19 mouse cellular contexts compared by ENCODE assay signal in genomic region chr6:12080423-12080822, GRCm38 (mm10).
DNase-seq lines count a peak whose midpoint lies in the region; ATAC-seq and TF ChIP-seq lines count a peak whose summit lies in the region.
"Had no signal": no experiment of that assay in that cellular context is flagged by ENCODE, and none has a peak within 500 bp of the region (broad histone marks: within the 10 kb centered on the region; RNA-seq: fewer than 3 reads in every experiment).

No protein-coding gene starts in this region.

- TF ChIP-seq CTCF in liver, postnatal 0 days (IDR thresholded peaks at IDR 0.05; ENCODE audit: low read depth), result no peak
- TF ChIP-seq CTCF in lung, postnatal 0 days (IDR thresholded peaks at IDR 0.05), result no peak

- 45% methylated on average over 5 of the region's 5 CpGs for WGBS in liver, postnatal 0 days (ENCODE audit: insufficient replicate concordance)
- WGBS in lung, postnatal 0 days, result 72% methylated on average over 5 of the region's 5 CpGs

- no peaks in the 10 kb centered on the region for H3K27me3 ChIP-seq in liver, postnatal 0 days (ENCODE audit: insufficient read depth, low read length)
- H3K27me3 ChIP-seq in lung, postnatal 0 days (replicated peaks; ENCODE audit: insufficient read depth, low read length), result no peaks in the 10 kb centered on the region
- H3K27me3 ChIP-seq: forebrain, embryonic 13.5 days; heart, embryonic 13.5 days; hindbrain, embryonic 15.5 days had no signal

- no peaks in the 10 kb centered on the region for H3K36me3 ChIP-seq in liver, postnatal 0 days (replicated peaks; ENCODE audit: insufficient read depth, low read length)
- H3K36me3 ChIP-seq in lung, postnatal 0 days (ENCODE audit: insufficient read depth, low read length), result no peaks in the 10 kb centered on the region
- H3K36me3 ChIP-seq: hindbrain, embryonic 15.5 days had no signal

- no peaks in the 10 kb centered on the region for H3K4me1 ChIP-seq in liver, postnatal 0 days (ENCODE audit: insufficient read depth)
- H3K4me1 ChIP-seq in lung, postnatal 0 days (ENCODE audit: insufficient read depth, low read depth, low read length), result no peaks in the 10 kb centered on the region
- H3K4me1 ChIP-seq: embryonic facial prominence, embryonic 10.5 days had no signal

- TF ChIP-seq EP300 in liver, postnatal 0 days (IDR thresholded peaks at IDR 0.05; ENCODE audit: low read depth), result no peak
- TF ChIP-seq EP300 in lung, postnatal 0 days (IDR thresholded peaks at IDR 0.05), result no peak

- H3K9me3 ChIP-seq in liver, postnatal 0 days (ENCODE audit: low read length), result no peaks in the 10 kb centered on the region
- no peaks in the 10 kb centered on the region for H3K9me3 ChIP-seq in lung, postnatal 0 days (ENCODE audit: low read length)
- H3K9me3 ChIP-seq: embryonic facial prominence, embryonic 10.5 days; forebrain, embryonic 13.5 days; G1E; heart, embryonic 13.5 days; hindbrain, embryonic 15.5 days had no signal

- peak; percentile 72 for ATAC-seq in activated CD4-positive, CD25-positive, alpha-beta regulatory T cell, adult 4 months
- ATAC-seq in megakaryocyte-erythroid progenitor cell, adult 5-6 weeks (replicated peaks; ENCODE audit: low FRiP score, low TSS enrichment, poor library complexity, severe bottlenecking), result peak; percentile 34
- no peak for ATAC-seq in liver, postnatal 0 days
- ATAC-seq in lung, postnatal 0 days, result no peak
- ATAC-seq: forebrain, embryonic 13.5 days had no signal

- no peak overlapping the region for H3K27ac ChIP-seq in liver, postnatal 0 days (ENCODE audit: low read depth)
- no peak overlapping the region for H3K27ac ChIP-seq in lung, postnatal 0 days (ENCODE audit: low read length)
- H3K27ac ChIP-seq: embryonic facial prominence, embryonic 10.5 days; forebrain, embryonic 13.5 days; heart, embryonic 13.5 days; hindbrain, embryonic 15.5 days had no signal

- no peak overlapping the region for H3K4me2 ChIP-seq in liver, postnatal 0 days (ENCODE audit: low read depth, low read length)
- H3K4me2 ChIP-seq in lung, postnatal 0 days (replicated peaks; ENCODE audit: low read depth, low read length), result no peak overlapping the region
- H3K4me2 ChIP-seq: forebrain, embryonic 13.5 days; heart, embryonic 13.5 days; hindbrain, embryonic 15.5 days had no signal

- peak; percentile 38 for DNase-seq in CD4-positive, CD25-positive, alpha-beta regulatory T cell, adult 2 months (ENCODE audit: low read depth, low spot score)
- no peak for DNase-seq in adrenal gland, postnatal 4 days (ENCODE audit: low spot score in 2 of 2)
- DNase-seq in liver, postnatal 0 days, result no peak
- DNase-seq in lung, postnatal 0 days (ENCODE audit: low spot score), result no peak
- DNase-seq: adrenal gland, postnatal 14 days; B cell, adult 2 months; cerebellum, adult 18-20 months; cerebellum, adult 9-11 months; cerebellum, postnatal 36 days; gastrocnemius, postnatal 36 days; heart, adult 11 months; heart, postnatal 36 days had no signal

- H3K9ac ChIP-seq in liver, postnatal 0 days (replicated peaks), result no peak overlapping the region
- H3K9ac ChIP-seq in lung, postnatal 0 days (replicated peaks; ENCODE audit: low read depth), result no peak overlapping the region
- H3K9ac ChIP-seq: forebrain, embryonic 13.5 days; heart, embryonic 13.5 days; hindbrain, embryonic 15.5 days had no signal

- no peak overlapping the region for H3K4me3 ChIP-seq in liver, postnatal 0 days (ENCODE audit: low read depth, low read length)
- no peak overlapping the region for H3K4me3 ChIP-seq in lung, postnatal 0 days (ENCODE audit: low read depth, low read length)
- H3K4me3 ChIP-seq: embryonic facial prominence, embryonic 10.5 days; forebrain, embryonic 13.5 days; heart, embryonic 13.5 days; hindbrain, embryonic 15.5 days had no signal

Comparison
In these comparisons a context has a peak if more than half of its experiments do, and no peak if none do; other contexts are left out.
1. ATAC-seq: peak in activated CD4-positive, CD25-positive, alpha-beta regulatory T cell, adult 4 months (single experiment) and megakaryocyte-erythroid progenitor cell, adult 5-6 weeks (single experiment); none in liver, postnatal 0 days (single experiment) and lung, postnatal 0 days (single experiment).